Mouse (Mus musculus) skeletal muscle tissue, adult 2 months (tissue): Measurements from ENCODE around the gene Gdf7.

Experiments
- DNase-seq: peaks from one replicate; pipeline ENCODE4 v3.0.0-alpha.2; 2012; ENCODE audit warnings: low read depth, low spot score

The Gdf7 gene

GRCm38 (mm10) chr12:8298361-8299142 lies 3.2 kb downstream of the Gdf7 start:
- DNase-seq, result no peak

GRCm38 (mm10) chr12:8297586-8298214 lies 4.1 kb downstream of the Gdf7 start:
- DNase-seq, result no peak

GRCm38 (mm10) chr12:8296154-8296553 lies 5.6 kb downstream of the Gdf7 start:
- no peak for DNase-seq

- DNase-seq, result no peak
These were observed 6.3 kb downstream of the Gdf7 start for GRCm38 (mm10) chr12:8295307-8295913.

GRCm38 (mm10) chr12:8291157-8291853 lies 10.4 kb downstream of the Gdf7 start:
- no peak for DNase-seq

- no peak for DNase-seq
These were observed 12.3 kb downstream of the Gdf7 start for GRCm38 (mm10) chr12:8289499-8289898.

- no peak for DNase-seq
These were observed 12.7 kb downstream of the Gdf7 start for GRCm38 (mm10) chr12:8289099-8289498.

- DNase-seq, result no peak
These were observed 13.8 kb downstream of the Gdf7 start for GRCm38 (mm10) chr12:8287970-8288369.

GRCm38 (mm10) chr12:8281225-8282017 lies 20.3 kb downstream of the Gdf7 start:
- DNase-seq, result no peak

GRCm38 (mm10) chr12:8275424-8275823 lies 26.3 kb downstream of the Gdf7 start:
- DNase-seq, result no peak

GRCm38 (mm10) chr12:8273471-8274171 lies 28.1 kb downstream of the Gdf7 start:
- no peak for DNase-seq

GRCm38 (mm10) chr12:8271405-8271804 lies 30.3 kb downstream of the Gdf7 start:
- DNase-seq, result no peak

GRCm38 (mm10) chr12:8269627-8270026 lies 32.1 kb downstream of the Gdf7 start:
- DNase-seq, result no peak

GRCm38 (mm10) chr12:8266311-8266710 lies 35.4 kb downstream of the Gdf7 start:
- DNase-seq, result no peak

- DNase-seq, result no peak
These were observed 41.5 kb downstream of the Gdf7 start for GRCm38 (mm10) chr12:8260297-8260696.
